Mouse (Mus musculus) CD8-positive naive resting alpha-beta T cell, adult 2 months (primary cell): Measurements from ENCODE around the gene Aldh3a1.

ENCODE experiments used
- DNase-seq, 2 experiments: peaks; one replicate each; pipeline ENCODE4 v3.0.0; 2022; ENCODE audit warnings: low read depth in 2 of 2, low spot score in 2 of 2

Gene Aldh3a1

DNA sequence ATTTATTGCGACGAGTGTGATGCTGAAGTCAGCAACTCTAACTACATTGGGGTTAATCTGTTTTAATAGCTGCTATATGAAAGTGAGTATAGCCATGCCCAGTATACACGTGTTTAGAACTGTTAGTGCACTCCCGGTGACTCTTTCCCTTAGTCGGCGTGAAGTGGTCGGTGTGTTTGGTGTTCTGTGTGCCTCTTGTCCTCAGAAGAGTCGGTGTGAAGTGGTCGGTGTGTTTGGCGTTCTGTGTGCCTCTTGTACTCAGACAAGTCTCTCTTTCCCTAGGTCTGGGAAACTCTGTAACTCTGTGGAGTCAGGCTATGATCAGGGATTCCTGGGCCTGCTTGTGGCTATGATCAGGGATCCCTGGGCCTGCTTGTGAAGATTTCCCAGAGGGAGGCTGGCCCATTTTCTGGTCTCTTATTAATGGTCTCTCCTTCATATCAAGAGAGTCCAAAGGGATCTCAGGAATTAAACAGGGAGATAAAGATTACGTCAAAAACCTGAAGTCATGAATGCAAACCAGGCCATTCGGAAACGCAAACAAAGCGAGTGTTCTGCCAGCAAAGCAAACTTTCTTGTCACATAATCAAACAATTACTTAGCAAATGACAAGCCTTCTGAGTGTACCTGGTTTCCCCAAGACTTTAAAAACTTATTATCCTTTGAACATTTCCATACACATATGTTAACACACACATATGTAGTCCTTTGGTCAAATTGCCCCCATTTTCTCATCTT lies 10.6 kb upstream of the Aldh3a1 start:
- DNase-seq = no peak

DNA sequence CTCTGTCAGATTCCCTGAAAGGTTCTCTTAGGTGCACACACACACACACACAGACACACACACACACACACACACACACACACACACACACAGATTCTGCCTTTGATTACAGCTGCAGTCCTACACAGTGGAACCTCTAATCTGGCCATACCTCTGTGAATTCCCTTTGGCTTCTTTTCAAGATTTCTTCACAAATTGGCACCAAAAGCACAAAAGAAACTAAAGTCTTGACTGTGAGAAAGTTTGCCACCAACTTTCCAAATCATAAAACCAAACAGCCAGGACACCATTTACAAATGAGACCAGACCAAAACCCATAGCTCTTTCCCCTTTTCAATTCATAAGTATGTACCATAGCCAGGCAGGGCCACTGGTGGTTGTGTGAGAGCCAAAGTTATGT lies 9.4 kb upstream of the Aldh3a1 start:
- DNase-seq = no peak

DNA sequence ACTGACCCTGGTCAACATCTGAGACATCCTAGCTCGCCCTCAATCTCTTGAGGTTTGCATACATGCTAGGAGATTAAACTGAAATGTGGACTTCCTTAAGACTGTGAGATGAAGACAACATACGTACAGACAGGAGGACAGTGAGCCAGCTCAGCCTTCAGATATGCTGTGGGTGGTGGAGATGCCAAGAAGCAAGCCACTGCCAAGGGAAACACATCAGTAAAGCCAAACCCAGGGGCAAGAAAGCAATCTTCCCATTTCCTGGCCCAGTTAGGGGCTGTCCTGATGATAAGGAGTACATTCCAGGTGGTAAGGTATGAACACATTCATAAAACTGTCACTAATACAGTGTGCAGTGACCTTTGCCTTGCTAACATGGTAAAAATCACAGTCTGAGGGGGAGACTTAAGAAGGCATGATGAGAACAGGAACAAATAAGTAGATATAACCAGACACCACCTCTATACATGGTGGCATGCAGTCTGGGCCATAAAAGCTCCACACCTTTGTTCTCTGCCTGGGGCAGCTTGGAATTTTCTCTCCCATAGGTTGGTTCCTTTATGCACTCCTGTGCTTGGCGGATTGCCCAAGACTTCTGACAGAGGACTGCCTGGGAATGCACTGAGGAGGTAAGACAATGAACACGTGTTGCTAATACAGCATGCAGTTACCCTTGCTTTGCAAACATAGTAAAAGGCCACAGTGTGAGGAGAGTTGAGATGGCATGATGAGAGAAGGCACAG lies 7.5 kb upstream of the Aldh3a1 start:
- DNase-seq = no peak

DNA sequence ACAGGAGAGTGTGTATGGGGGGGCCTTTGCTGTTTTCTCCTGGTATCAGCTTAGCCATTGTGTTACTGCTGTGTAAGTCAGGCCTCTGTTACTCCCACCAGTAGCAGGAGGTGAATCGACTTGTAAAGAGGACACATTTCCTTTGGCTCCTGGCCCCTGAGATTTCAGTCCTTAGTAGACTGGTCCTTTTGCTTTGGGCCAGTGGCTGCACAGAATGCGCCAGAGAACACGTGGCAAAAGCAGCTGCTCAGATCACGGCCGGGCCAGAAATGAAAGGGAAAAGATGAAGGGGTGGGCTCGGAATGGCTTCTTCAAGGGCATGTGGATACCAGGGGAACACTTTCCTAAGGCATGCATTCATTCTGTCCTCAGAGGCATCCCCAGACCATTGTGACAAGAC lies 5.2 kb upstream of the Aldh3a1 start:
- no peak for DNase-seq

DNA sequence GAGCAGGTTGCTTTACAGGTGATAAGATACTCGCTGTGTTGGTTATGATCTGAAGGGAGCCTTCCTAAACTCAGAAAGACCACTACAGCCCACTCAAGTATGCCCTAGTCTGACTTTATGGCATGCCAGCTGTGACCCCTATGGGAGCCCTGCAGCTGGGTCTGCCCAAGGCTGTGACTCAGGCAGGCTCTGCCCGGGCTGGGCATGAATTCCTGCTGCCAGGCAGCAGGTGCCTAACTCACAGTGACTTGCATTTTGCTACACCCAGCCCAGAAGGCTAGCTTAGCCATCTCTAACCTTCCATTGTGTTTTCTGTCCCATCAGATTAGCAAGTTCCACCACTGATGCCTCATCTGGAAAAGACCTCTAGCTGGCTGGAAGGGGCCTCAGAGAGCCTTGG lies 4.5 kb upstream of the Aldh3a1 start:
- no peak for DNase-seq

GRCm38 (mm10) chr11:61205167-61205950 lies 2.0 kb upstream of the Aldh3a1 start:
- DNase-seq = no peak

- no peak for DNase-seq
These were observed 1.2 kb upstream of the Aldh3a1 start for GRCm38 (mm10) chr11:61206136-61206535.

DNA sequence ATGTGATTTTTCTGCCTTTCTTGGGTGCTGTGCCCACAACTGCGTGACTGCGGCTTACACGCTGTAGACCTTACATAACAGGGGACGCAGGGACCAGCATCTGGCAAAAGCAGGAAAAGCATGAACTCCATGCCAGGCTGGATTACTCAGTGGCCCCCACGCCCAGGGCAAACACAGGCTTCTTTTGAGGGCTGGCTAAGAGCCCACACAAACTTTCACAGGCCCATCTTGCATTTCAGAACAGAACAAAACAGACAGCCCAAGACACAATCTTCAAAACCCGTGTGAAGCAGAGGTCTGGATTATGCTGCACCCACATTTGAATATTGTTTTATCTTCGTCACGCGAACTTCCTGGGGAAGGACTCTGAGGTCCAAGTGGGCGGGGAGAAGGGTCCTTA lies 979 bp downstream of the Aldh3a1 start:
- no peak for DNase-seq

DNA sequence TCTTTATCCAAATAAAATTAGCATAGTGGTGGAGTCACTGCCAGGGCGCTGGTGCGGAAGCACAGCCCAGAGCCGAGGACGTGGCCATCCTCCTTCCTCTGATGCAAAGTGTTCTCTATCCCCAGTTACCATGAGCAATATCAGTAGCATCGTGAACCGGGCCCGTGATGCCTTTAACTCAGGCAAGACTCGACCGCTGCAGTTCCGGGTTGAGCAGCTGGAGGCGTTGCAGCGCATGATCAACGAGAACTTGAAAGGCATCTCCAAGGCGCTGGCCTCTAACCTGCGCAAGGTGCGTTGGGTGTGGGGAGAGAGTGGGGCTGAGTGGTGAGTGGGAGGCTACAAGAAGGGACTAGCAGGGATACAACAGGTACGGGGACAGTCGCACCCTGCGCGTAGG lies 4.8 kb downstream of the Aldh3a1 start:
- DNase-seq = no peak

- no peak for DNase-seq
These were observed 8.6 kb downstream of the Aldh3a1 start for GRCm38 (mm10) chr11:61215936-61216335.

DNA sequence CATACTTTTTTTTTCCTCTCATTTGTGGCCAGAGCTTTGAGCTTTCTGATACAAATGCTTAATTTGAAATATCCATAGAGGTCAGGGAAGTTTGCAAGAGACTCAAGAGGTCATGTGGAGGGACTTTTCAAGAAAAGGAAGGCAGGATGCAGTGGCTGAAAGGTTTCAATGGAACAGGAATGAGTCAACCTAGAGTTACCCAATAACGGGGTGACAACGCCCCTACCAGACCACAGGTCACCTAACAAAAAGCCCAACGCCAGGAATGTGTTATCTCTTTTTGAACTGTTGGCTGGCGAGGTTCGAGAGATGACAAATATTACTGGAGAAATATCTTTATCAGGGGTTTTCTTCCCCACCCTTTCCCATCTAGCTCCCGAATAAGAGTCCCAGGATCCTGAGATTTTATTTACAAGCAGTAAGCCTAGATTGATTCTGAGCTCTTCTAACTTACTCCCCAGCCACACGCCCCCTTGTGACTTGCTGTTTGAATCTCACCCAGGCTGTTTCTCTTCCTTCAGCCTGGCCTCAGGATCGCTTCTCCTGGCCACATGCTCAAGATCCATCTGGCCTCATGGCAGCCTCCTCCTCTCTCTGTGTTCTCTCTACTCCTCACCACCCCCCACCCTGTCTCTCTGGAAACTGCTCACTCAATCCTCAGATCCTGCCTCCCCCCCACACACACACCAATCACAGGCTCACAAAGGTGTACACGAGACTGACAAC lies 13.0 kb downstream of the Aldh3a1 start:
- DNase-seq = no peak

DNA sequence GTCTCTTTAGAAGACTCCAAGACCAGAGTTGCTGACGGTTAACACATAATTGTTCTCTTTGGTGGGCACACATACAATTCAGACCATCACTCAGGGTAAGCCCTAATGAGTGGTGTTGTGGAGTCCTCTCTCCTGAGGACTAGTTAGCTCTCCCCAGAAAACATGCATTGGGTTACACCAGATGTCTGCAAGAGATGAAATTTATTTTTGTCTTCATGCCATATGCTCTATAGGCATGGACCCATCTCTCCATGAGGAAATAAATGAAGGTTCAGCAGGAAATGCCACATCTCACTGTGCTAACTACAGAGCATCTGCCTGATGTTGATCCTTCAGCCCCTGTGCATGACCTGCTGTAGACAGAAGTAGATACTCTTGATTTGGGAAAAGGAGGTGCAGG lies 14.7 kb downstream of the Aldh3a1 start:
- DNase-seq = no peak

- no peak for DNase-seq
These were observed 15.8 kb downstream of the Aldh3a1 start for GRCm38 (mm10) chr11:61222971-61223745.

GRCm38 (mm10) chr11:61224234-61224744 lies 17.0 kb downstream of the Aldh3a1 start:
- no peak for DNase-seq

- no peak for DNase-seq
These were observed 17.6 kb downstream of the Aldh3a1 start for GRCm38 (mm10) chr11:61224907-61225306.

DNA sequence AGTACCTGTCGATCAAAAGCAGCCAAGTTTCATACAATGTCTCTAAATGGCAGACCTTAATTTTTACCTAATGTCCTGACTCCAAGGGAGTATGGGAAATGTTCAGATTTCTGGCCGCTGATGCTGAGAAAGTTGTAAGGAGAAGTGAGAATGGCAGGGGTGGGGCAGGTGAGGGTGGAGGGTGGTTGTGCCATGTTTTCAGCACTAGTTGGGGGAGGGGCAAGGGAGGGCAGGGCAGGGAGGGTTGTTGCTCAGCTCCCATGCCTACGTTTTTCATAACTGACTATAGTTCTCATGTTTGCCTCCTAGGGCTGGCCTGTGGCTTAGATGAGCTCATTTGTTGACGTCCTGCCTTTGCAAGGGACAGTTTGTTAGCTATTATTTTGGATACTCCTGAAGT lies 18.2 kb downstream of the Aldh3a1 start:
- DNase-seq = no peak

DNA sequence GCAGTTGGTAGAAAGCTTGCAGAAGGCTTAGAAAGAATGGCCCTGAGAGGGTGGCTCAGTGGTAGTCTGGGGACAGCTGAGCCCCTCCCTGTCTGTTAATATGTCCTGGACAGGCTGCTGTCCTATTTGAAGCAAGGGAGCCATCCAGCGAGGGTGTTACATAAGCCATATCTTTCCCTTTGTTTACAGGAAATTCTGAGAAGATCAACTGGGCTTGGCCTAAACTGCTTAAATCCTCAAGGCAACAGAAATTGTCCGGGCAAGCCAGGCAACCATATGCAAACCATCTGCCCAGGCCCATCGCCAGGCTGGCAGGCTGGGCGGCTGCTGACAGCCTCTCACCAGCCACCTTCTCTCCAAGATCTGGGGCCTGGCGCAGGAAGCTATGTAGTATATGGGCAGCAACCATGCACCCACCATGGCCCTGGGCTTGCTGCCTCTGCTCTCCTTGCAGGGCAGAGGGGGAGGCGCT lies 18.6 kb downstream of the Aldh3a1 start:
- DNase-seq = no peak

DNA sequence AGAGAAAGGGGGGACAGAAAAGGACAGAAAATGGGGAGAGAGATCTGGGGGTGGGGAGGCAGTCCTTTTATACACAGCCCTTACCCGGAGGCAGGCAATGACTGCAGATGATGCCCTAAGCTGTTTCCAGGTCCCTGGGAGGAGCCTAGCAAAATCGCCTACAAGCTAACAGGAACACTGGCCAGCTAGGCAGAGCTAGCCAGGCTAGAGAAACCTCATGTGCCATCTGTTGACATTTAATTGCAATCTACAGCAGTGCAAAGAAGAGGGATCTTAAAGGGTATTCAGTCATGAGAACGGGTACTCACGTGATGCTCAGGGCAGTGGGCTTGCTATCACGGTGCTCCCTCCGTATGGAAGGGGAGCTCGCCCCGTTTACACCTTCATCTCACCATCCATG lies 20.5 kb downstream of the Aldh3a1 start:
- no peak for DNase-seq

GRCm38 (mm10) chr11:61228406-61228805 lies 21.1 kb downstream of the Aldh3a1 start:
- DNase-seq = no peak

- DNase-seq = peak in 1 of 2 experiments; percentile 35
These were observed 24.0 kb downstream of the Aldh3a1 start for GRCm38 (mm10) chr11:61231329-61231728.
